Mouse (Mus musculus) hindbrain, embryonic 13.5 days (tissue): ENCODE data around the gene Prune1. TPM values are rescaled to one million over a fixed set of nuclear protein-coding genes. Genes with fewer than 3 reads are reported as not detected.
A peak's percentile ranks its signal among the peaks of the same experiment; 100 is the strongest.

Experiments
- ATAC-seq: fragments of 200-750 bp; cut with Nextera tagmentation; 2 replicates; pipeline ENCODE4 v1.8.0; 2017; ENCODE audit warnings: moderate TSS enrichment; ENCODE audit not compliant: low FRiP score
- H3K27ac ChIP-seq: fragments of 300-500 bp; sonication (generic); 2 replicates; pipeline ENCODE4 v1.5.1; 2015; ENCODE audit warnings: inconsistent platforms, mild to moderate bottlenecking, moderate library complexity
- H3K27me3 ChIP-seq: fragments of 300-500 bp; sonication (generic); 2 replicates; pipeline ENCODE4 v1.6.1; 2015; ENCODE audit warnings: mild to moderate bottlenecking, inconsistent platforms
- H3K36me3 ChIP-seq: fragments of 300-500 bp; sonication (generic); 2 replicates; pipeline ENCODE4 v1.6.1; 2015; ENCODE audit warnings: mild to moderate bottlenecking, inconsistent platforms
- H3K4me1 ChIP-seq: fragments of 300-500 bp; sonication (generic); replicated peaks from 2 replicates; pipeline ENCODE4 v1.6.1; 2015; ENCODE audit warnings: inconsistent platforms
- H3K4me2 ChIP-seq: fragments of 300-500 bp; sonication (generic); 2 replicates; pipeline ENCODE4 v1.6.1; 2015; ENCODE audit warnings: inconsistent platforms, mild to moderate bottlenecking, moderate library complexity
- H3K4me3 ChIP-seq: fragments of 300-500 bp; sonication (generic); 2 replicates; pipeline ENCODE4 v1.5.1; 2015; ENCODE audit warnings: mild to moderate bottlenecking, inconsistent platforms
- H3K9ac ChIP-seq: fragments of 300-500 bp; sonication (generic); 2 replicates; pipeline ENCODE4 v1.6.1; 2015; ENCODE audit warnings: mild to moderate bottlenecking, inconsistent platforms
- H3K9me3 ChIP-seq: fragments of 300-500 bp; sonication (generic); 2 replicates; pipeline ENCODE4 v1.6.1; 2016; ENCODE audit warnings: inconsistent platforms
- WGBS: fragments of 180-500 bp; shearing (Covaris S2); methylation state at CpG from one replicate; pipeline ENCODE4 v1.1.7; 2015; 5-methylcytosine and 5-hydroxymethylcytosine counted together
- polyA plus RNA-seq: library from polyadenylated mRNA; unstranded; fragments of >200 nt; fragmentation: Nextera tagmentation; extraction: Ambion mirVana; gene quantifications from 2 replicates; pipeline ENCODE4 v1.2.1, GENCODE M21; 2015

The Prune1 gene
- polyA plus RNA-seq, 1 experiment from 2014 or later: 50.3 TPM

- Histone ChIP-seq H3K9ac (peak overlapping the region; percentile 97), H3K27me3 (no peaks in the 10 kb centered on the region), H3K36me3 (peaks cover 3% of the 10 kb centered on the region), H3K4me2 (peak overlapping the region; percentile 79), H3K9me3 (no peaks in the 10 kb centered on the region), H3K4me3 (peak overlapping the region; percentile 86), H3K4me1 (peaks cover 42% of the 10 kb centered on the region), H3K27ac (peak overlapping the region; percentile 93)
- WGBS: under 1% methylated on average over 62 of the region's 71 CpGs
- peak; percentile 92 for ATAC-seq
These were observed 33.4 kb upstream of the Prune1 start for GRCm38 (mm10) chr3:95315094-95315843.

- Histone ChIP-seq H3K9me3 (no peaks in the 10 kb centered on the region), H3K9ac (peak within 1 kb of the TSS; percentile 97), H3K27ac (peak within 1 kb of the TSS; percentile 93), H3K4me2 (peak within 1 kb of the TSS; percentile 79), H3K36me3 (no peaks in the 10 kb centered on the region), H3K27me3 (no peaks in the 10 kb centered on the region), H3K4me1 (peaks cover 42% of the 10 kb centered on the region), H3K4me3 (peak within 1 kb of the TSS; percentile 86)
- WGBS: 3% methylated on average over 27 of the region's 27 CpGs
- peak; percentile 17 for ATAC-seq
These were observed 32.7 kb upstream of the Prune1 start, which contains the start of gene Cers2 for GRCm38 (mm10) chr3:95314486-95315093. Gene Cers2, plus strand, starts transcription at chr3:95314791.

- peak overlapping the region; percentile 93; the same call in 1 of the 2 replicates for H3K27ac ChIP-seq
- no peak for ATAC-seq
These were observed 32.2 kb upstream of the Prune1 start for GRCm38 (mm10) chr3:95314075-95314474.

GRCm38 (mm10) chr3:95313476-95313875, 31.6 kb upstream of the Prune1 start:
- WGBS: 44% methylated on average over 7 of the region's 7 CpGs
- Histone ChIP-seq H3K4me2 (no peak overlapping the region), H3K4me1 (peaks cover 34% of the 10 kb centered on the region), H3K4me3 (no peak overlapping the region), H3K9ac (0 out of 2 replicates have a peak overlapping the region, but pooled peaks have one; percentile 15), H3K27ac (no peak overlapping the region), H3K36me3 (no peaks in the 10 kb centered on the region), H3K9me3 (no peaks in the 10 kb centered on the region), H3K27me3 (no peaks in the 10 kb centered on the region)
- ATAC-seq: no peak

More at GRCm38 (mm10) chr3:95314075-95314474, 32.2 kb upstream of the Prune1 start:
- WGBS: 58% methylated on average over 6 of the region's 6 CpGs
- peak overlapping the region; percentile 97; the same call in 1 of the 2 replicates for H3K9ac ChIP-seq
- H3K9me3 ChIP-seq: no peaks in the 10 kb centered on the region
- H3K4me2 ChIP-seq: peak overlapping the region; percentile 79
- no peaks in the 10 kb centered on the region for H3K36me3 ChIP-seq
- H3K4me1 ChIP-seq: peaks cover 40% of the 10 kb centered on the region
- peak overlapping the region; percentile 86; the same call in 1 of the 2 replicates for H3K4me3 ChIP-seq
- no peaks in the 10 kb centered on the region for H3K27me3 ChIP-seq

- no peak overlapping the region for H3K27ac ChIP-seq
- WGBS: 88% methylated on average over 6 of the region's 6 CpGs
These were observed 30.7 kb upstream of the Prune1 start for GRCm38 (mm10) chr3:95312623-95313022.

GRCm38 (mm10) chr3:95310968-95311882, 29.3 kb upstream of the Prune1 start:
- H3K4me2 ChIP-seq: no peak overlapping the region
- peaks cover 16% of the 10 kb centered on the region for H3K4me1 ChIP-seq
- H3K9me3 ChIP-seq: no peaks in the 10 kb centered on the region
- ATAC-seq: no peak
- H3K27ac ChIP-seq: no peak overlapping the region
- H3K36me3 ChIP-seq: no peaks in the 10 kb centered on the region
- H3K9ac ChIP-seq: no peak overlapping the region
- H3K4me3 ChIP-seq: no peak overlapping the region
- 68% methylated on average over 9 of the region's 9 CpGs for whole genome bisulfite sequencing
- no peaks in the 10 kb centered on the region for H3K27me3 ChIP-seq

More at GRCm38 (mm10) chr3:95312623-95313022, 30.7 kb upstream of the Prune1 start:
- Histone ChIP-seq H3K9me3 (no peaks in the 10 kb centered on the region), H3K4me1 (peaks cover 28% of the 10 kb centered on the region), H3K36me3 (no peaks in the 10 kb centered on the region), H3K4me2 (no peak overlapping the region), H3K9ac (no peak overlapping the region), H3K27me3 (no peaks in the 10 kb centered on the region), H3K4me3 (no peak overlapping the region)
- no peak for ATAC-seq

GRCm38 (mm10) chr3:95310496-95310895, 28.6 kb upstream of the Prune1 start:
- no peak for ATAC-seq
- Histone ChIP-seq H3K27me3 (no peaks in the 10 kb centered on the region), H3K9me3 (no peaks in the 10 kb centered on the region), H3K4me3 (no peak overlapping the region), H3K9ac (no peak overlapping the region), H3K4me2 (no peak overlapping the region), H3K4me1 (peaks cover 9% of the 10 kb centered on the region), H3K27ac (no peak overlapping the region), H3K36me3 (no peaks in the 10 kb centered on the region)
- WGBS: 73% methylated on average over 3 of the region's 3 CpGs

- Histone ChIP-seq H3K9me3 (no peaks in the 10 kb centered on the region), H3K4me1 (no peaks in the 10 kb centered on the region), H3K27me3 (no peaks in the 10 kb centered on the region), H3K4me3 (no peak within 1 kb of the TSS), H3K4me2 (no peak within 1 kb of the TSS), H3K9ac (0 out of 2 replicates have a peak within 1 kb of the TSS, but pooled peaks have one; percentile 35), H3K36me3 (no peaks in the 10 kb centered on the region), H3K27ac (no peak within 1 kb of the TSS)
- 69% methylated on average over 7 of the region's 7 CpGs for WGBS
- no peak for ATAC-seq
These were observed 25.2 kb upstream of the Prune1 start, which contains the start of gene Anxa9 for GRCm38 (mm10) chr3:95307100-95307499. Gene Anxa9, minus strand, starts transcription at chr3:95307176.

GRCm38 (mm10) chr3:95306244-95306643, 24.4 kb upstream of the Prune1 start:
- H3K4me2 ChIP-seq: no peak overlapping the region
- H3K4me1 ChIP-seq: no peaks in the 10 kb centered on the region
- H3K36me3 ChIP-seq: no peaks in the 10 kb centered on the region
- H3K9me3 ChIP-seq: no peaks in the 10 kb centered on the region
- H3K27me3 ChIP-seq: no peaks in the 10 kb centered on the region
- no peak overlapping the region for H3K4me3 ChIP-seq
- ATAC-seq: no peak
- H3K9ac ChIP-seq: no peak overlapping the region
- 85% methylated on average over 4 of the region's 4 CpGs for WGBS
- no peak overlapping the region for H3K27ac ChIP-seq

- no peak overlapping the region for H3K4me2 ChIP-seq
These were observed 19.4 kb upstream of the Prune1 start for GRCm38 (mm10) chr3:95301204-95301796.

GRCm38 (mm10) chr3:95298018-95298417, 16.1 kb upstream of the Prune1 start:
- no peak for ATAC-seq

More at GRCm38 (mm10) chr3:95301204-95301796, 19.4 kb upstream of the Prune1 start:
- Histone ChIP-seq H3K9ac (no peak overlapping the region), H3K9me3 (no peaks in the 10 kb centered on the region), H3K4me3 (no peak overlapping the region), H3K27me3 (no peaks in the 10 kb centered on the region), H3K36me3 (peaks cover 17% of the 10 kb centered on the region), H3K4me1 (no peaks in the 10 kb centered on the region), H3K27ac (no peak overlapping the region)
- 83% methylated on average over 3 of the region's 3 CpGs for WGBS
- no peak for ATAC-seq

More at GRCm38 (mm10) chr3:95298018-95298417, 16.1 kb upstream of the Prune1 start:
- WGBS: 92% methylated on average over 7 of the region's 7 CpGs
- Histone ChIP-seq H3K9ac (no peak overlapping the region), H3K4me2 (no peak overlapping the region), H3K9me3 (no peaks in the 10 kb centered on the region), H3K4me1 (no peaks in the 10 kb centered on the region), H3K36me3 (peaks cover 48% of the 10 kb centered on the region), H3K27me3 (no peaks in the 10 kb centered on the region), H3K27ac (no peak overlapping the region), H3K4me3 (no peak overlapping the region)
